In the genomic region with DNA sequence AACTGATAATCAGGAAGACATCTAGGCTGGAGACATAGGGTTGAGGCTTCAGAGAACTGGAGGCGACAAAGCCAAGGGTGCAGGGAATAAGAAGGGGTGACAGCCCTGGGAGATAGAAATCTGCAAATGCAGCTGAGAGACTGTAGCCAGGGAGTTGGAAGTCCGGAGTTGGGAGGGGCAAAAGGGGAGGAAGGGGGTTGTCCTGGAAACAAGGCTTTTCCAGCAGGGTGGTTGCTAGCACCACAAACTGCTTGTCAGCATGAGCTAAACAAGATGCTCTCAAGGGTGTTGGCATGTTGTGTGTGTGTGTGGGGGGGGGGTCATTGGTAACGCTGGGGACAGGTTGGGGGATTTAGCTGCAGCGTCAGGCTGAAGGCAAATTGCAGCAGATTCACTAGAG, we compare ENCODE assay signal across 25 mouse cellular contexts.
A peak's percentile ranks its signal among the peaks of the same experiment; 100 is the strongest.
DNase-seq lines count a peak whose midpoint lies in the region; ATAC-seq and TF ChIP-seq lines count a peak whose summit lies in the region.
"Had no signal": no experiment of that assay in that cellular context is flagged by ENCODE, and none has a peak within 500 bp of the region (broad histone marks: within the 10 kb centered on the region; RNA-seq: fewer than 3 reads in every experiment).

No protein-coding gene starts in this region.

- no peaks in the 10 kb centered on the region for H3K27me3 ChIP-seq in forebrain, postnatal 0 days (ENCODE audit: insufficient read depth, low read length)
- H3K27me3 ChIP-seq in forebrain, embryonic 12.5 days = no peaks in the 10 kb centered on the region
- no peaks in the 10 kb centered on the region for H3K27me3 ChIP-seq in midbrain, embryonic 11.5 days (ENCODE audit: control insufficient read depth, insufficient read depth, low read length)
- no peaks in the 10 kb centered on the region for H3K27me3 ChIP-seq in midbrain, embryonic 10.5 days (ENCODE audit: low read depth, poor library complexity, severe bottlenecking)
- H3K27me3 ChIP-seq in midbrain, postnatal 0 days (ENCODE audit: insufficient read depth, low read length) = no peaks in the 10 kb centered on the region
- peaks cover 50% of the 10 kb centered on the region for H3K27me3 ChIP-seq in heart, embryonic 12.5 days (replicated peaks)
- H3K27me3 ChIP-seq: limb, embryonic 15.5 days; neural tube, embryonic 12.5 days had no signal

- peak; percentile 36 for DNase-seq in forebrain, postnatal 0 days
- DNase-seq in midbrain, embryonic 11.5 days (ENCODE audit: low spot score, missing footprints) = no peak
- DNase-seq in midbrain, embryonic 10.5 days (ENCODE audit: low spot score) = no peak
- peak; percentile 25 for DNase-seq in midbrain, postnatal 0 days (ENCODE audit: low spot score)
- DNase-seq: adrenal gland, adult 2 months; cerebellum, adult 9-11 months; gastrocnemius, postnatal 25 days; heart, adult 2 months; kidney, adult 18-20 months; kidney, postnatal 4 days; left cerebral cortex, postnatal 4 days; lung, embryonic 14.5 days; lung, postnatal 4 days; thymus, adult 18-20 months; thymus, postnatal 4 days had no signal

- no peaks in the 10 kb centered on the region for H3K4me1 ChIP-seq in forebrain, postnatal 0 days (ENCODE audit: insufficient read depth)
- H3K4me1 ChIP-seq in forebrain, embryonic 12.5 days = peaks cover 5% of the 10 kb centered on the region; the same call in 1 of the 2 replicates
- peaks cover 6% of the 10 kb centered on the region; the same call in 1 of the 2 replicates for H3K4me1 ChIP-seq in midbrain, embryonic 11.5 days (ENCODE audit: control insufficient read depth, insufficient read depth, low read length)
- peaks cover 43% of the 10 kb centered on the region for H3K4me1 ChIP-seq in midbrain, embryonic 10.5 days
- peaks cover 13% of the 10 kb centered on the region for H3K4me1 ChIP-seq in brown adipose tissue, adult 24 weeks (ENCODE audit: control insufficient read depth, insufficient read depth, insufficient read length, low read length)
- no peaks in the 10 kb centered on the region for H3K4me1 ChIP-seq in midbrain, postnatal 0 days (ENCODE audit: insufficient read depth, low read length)
- H3K4me1 ChIP-seq in heart, embryonic 12.5 days (replicated peaks) = peaks cover 9% of the 10 kb centered on the region; the same call in 1 of the 2 replicates

- H3K27ac ChIP-seq in forebrain, postnatal 0 days (ENCODE audit: low read depth, low read length) = no peak overlapping the region
- H3K27ac ChIP-seq in forebrain, embryonic 12.5 days = no peak overlapping the region
- H3K27ac ChIP-seq in midbrain, embryonic 11.5 days (ENCODE audit: low read depth, low read length) = no peak overlapping the region
- H3K27ac ChIP-seq in midbrain, embryonic 10.5 days (replicated peaks) = no peak overlapping the region
- H3K27ac ChIP-seq in brown adipose tissue, adult 24 weeks (replicated peaks; ENCODE audit: low read depth, low read length) = peak overlapping the region; percentile 90
- H3K27ac ChIP-seq in midbrain, postnatal 0 days (ENCODE audit: low read depth, low read length) = no peak overlapping the region
- no peak overlapping the region for H3K27ac ChIP-seq in heart, embryonic 12.5 days (ENCODE audit: poor library complexity, severe bottlenecking)
- H3K27ac ChIP-seq: heart, adult 2 months; left cerebral cortex, adult 2 months; limb, embryonic 15.5 days; liver, embryonic 14.5 days; neural tube, embryonic 12.5 days had no signal

- no peak overlapping the region for H3K4me3 ChIP-seq in forebrain, postnatal 0 days (ENCODE audit: low read depth, low read length)
- H3K4me3 ChIP-seq in forebrain, embryonic 12.5 days (replicated peaks) = no peak overlapping the region
- no peak overlapping the region for H3K4me3 ChIP-seq in midbrain, embryonic 11.5 days (ENCODE audit: low read depth, low read length)
- H3K4me3 ChIP-seq in midbrain, embryonic 10.5 days = no peak overlapping the region
- peak overlapping the region; percentile 60; the same call in 1 of the 2 replicates for H3K4me3 ChIP-seq in brown adipose tissue, adult 24 weeks (ENCODE audit: insufficient read depth, low read depth, low read length)
- H3K4me3 ChIP-seq in midbrain, postnatal 0 days (ENCODE audit: low read depth, low read length) = no peak overlapping the region
- no peak overlapping the region for H3K4me3 ChIP-seq in heart, embryonic 12.5 days
- H3K4me3 ChIP-seq: heart, adult 2 months; left cerebral cortex, adult 2 months; limb, embryonic 15.5 days; neural tube, embryonic 12.5 days had no signal

- H3K36me3 ChIP-seq in forebrain, postnatal 0 days (ENCODE audit: insufficient read depth) = no peaks in the 10 kb centered on the region
- no peaks in the 10 kb centered on the region for H3K36me3 ChIP-seq in forebrain, embryonic 12.5 days (replicated peaks)
- no peaks in the 10 kb centered on the region for H3K36me3 ChIP-seq in midbrain, embryonic 11.5 days (ENCODE audit: control insufficient read depth, insufficient read depth, low read length)
- H3K36me3 ChIP-seq in midbrain, embryonic 10.5 days = no peaks in the 10 kb centered on the region
- no peaks in the 10 kb centered on the region for H3K36me3 ChIP-seq in midbrain, postnatal 0 days (ENCODE audit: insufficient read depth, low read length)
- H3K36me3 ChIP-seq in heart, embryonic 12.5 days = no peaks in the 10 kb centered on the region
- H3K36me3 ChIP-seq: limb, embryonic 15.5 days; neural tube, embryonic 12.5 days had no signal

- TF ChIP-seq CTCF in forebrain, postnatal 0 days (IDR thresholded peaks at IDR 0.05; ENCODE audit: low read depth) = no peak
- no peak for TF ChIP-seq CTCF in midbrain, postnatal 0 days (IDR thresholded peaks at IDR 0.05)

- H3K9ac ChIP-seq in forebrain, postnatal 0 days = no peak overlapping the region
- no peak overlapping the region for H3K9ac ChIP-seq in forebrain, embryonic 12.5 days
- H3K9ac ChIP-seq in midbrain, embryonic 11.5 days (ENCODE audit: low read length) = peak overlapping the region; percentile 39; the same call in 1 of the 2 replicates
- no peak overlapping the region for H3K9ac ChIP-seq in midbrain, postnatal 0 days (replicated peaks; ENCODE audit: low read length, poor library complexity, severe bottlenecking)
- no peak overlapping the region for H3K9ac ChIP-seq in heart, embryonic 12.5 days
- H3K9ac ChIP-seq: limb, embryonic 15.5 days; liver, embryonic 14.5 days; lung, embryonic 14.5 days; neural tube, embryonic 12.5 days had no signal

- peak; percentile 74 for ATAC-seq in forebrain, postnatal 0 days
- ATAC-seq in forebrain, embryonic 12.5 days (ENCODE audit: low FRiP score) = no peak
- no peak for ATAC-seq in midbrain, embryonic 11.5 days (ENCODE audit: low FRiP score)
- ATAC-seq in midbrain, postnatal 0 days (ENCODE audit: low FRiP score) = no peak
- ATAC-seq in heart, embryonic 12.5 days (ENCODE audit: insufficient number of reproducible peaks, low FRiP score) = no peak
- no peak for ATAC-seq in cerebellum, adult (ENCODE audit: insufficient number of reproducible peaks, low FRiP score, low TSS enrichment)
- ATAC-seq: CD4-positive, CD25-positive, alpha-beta regulatory T cell, adult 4 months; inflammation-experienced regulatory T-cells, adult 6 months had no signal

- no peak overlapping the region for H3K4me2 ChIP-seq in forebrain, postnatal 0 days (ENCODE audit: low read depth)
- H3K4me2 ChIP-seq in forebrain, embryonic 12.5 days = no peak overlapping the region
- H3K4me2 ChIP-seq in midbrain, embryonic 11.5 days = no peak overlapping the region
- no peak overlapping the region for H3K4me2 ChIP-seq in midbrain, postnatal 0 days (ENCODE audit: low read depth, low read length, poor library complexity, severe bottlenecking)
- no peak overlapping the region for H3K4me2 ChIP-seq in heart, embryonic 12.5 days
- H3K4me2 ChIP-seq: limb, embryonic 15.5 days; lung, embryonic 14.5 days; neural tube, embryonic 12.5 days had no signal

- H3K9me3 ChIP-seq in forebrain, postnatal 0 days (ENCODE audit: low read length) = no peaks in the 10 kb centered on the region
- H3K9me3 ChIP-seq in forebrain, embryonic 12.5 days = no peaks in the 10 kb centered on the region
- H3K9me3 ChIP-seq in midbrain, embryonic 11.5 days (ENCODE audit: control insufficient read depth, low read length) = no peaks in the 10 kb centered on the region
- H3K9me3 ChIP-seq in midbrain, embryonic 10.5 days (replicated peaks) = no peaks in the 10 kb centered on the region
- no peaks in the 10 kb centered on the region for H3K9me3 ChIP-seq in midbrain, postnatal 0 days (ENCODE audit: low read length)
- H3K9me3 ChIP-seq in heart, embryonic 12.5 days (replicated peaks) = no peaks in the 10 kb centered on the region
- H3K9me3 ChIP-seq: limb, embryonic 15.5 days; neural tube, embryonic 12.5 days had no signal

- 35% methylated on average over 4 of the region's 4 CpGs for WGBS in forebrain, postnatal 0 days
- 29% methylated on average over 4 of the region's 4 CpGs for WGBS in forebrain, embryonic 12.5 days
- WGBS in midbrain, embryonic 11.5 days = 32% methylated on average over 4 of the region's 4 CpGs
- 43% methylated on average over 4 of the region's 4 CpGs for WGBS in midbrain, embryonic 10.5 days
- 12% methylated on average over 4 of the region's 4 CpGs for WGBS in midbrain, postnatal 0 days
- 16% methylated on average over 4 of the region's 4 CpGs for WGBS in heart, embryonic 12.5 days

Comparison
In these comparisons a context has a peak if more than half of its experiments do, and no peak if none do; other contexts are left out.
1. DNase-seq: peak in forebrain, postnatal 0 days (single experiment) and midbrain, postnatal 0 days (single experiment); none in midbrain, embryonic 11.5 days (single experiment) and midbrain, embryonic 10.5 days (single experiment).